Mouse (Mus musculus) v-Abl transformed pro-B cells (cell line): Measurements from ENCODE around the gene Eci2.
"Not testable (repeated sequence)": the region's sequence is repeated elsewhere in the genome, so short reads cannot be mapped to it uniquely, and the experiment has no call there.

Source experiments
- in situ Hi-C, 2 experiments: fragments of 400-800 bp; cut with MboI; formaldehyde crosslinking; loops; one replicate each; pipeline ENCODE4 v1.15.1; 2025; ENCODE audit not compliant: unreplicated experiment in 2 of 2

Eci2 gene

GRCm38 (mm10) chr13:35026879-35027278 lies at the start of gene Eci2:
TSS of gene Eci2 (minus strand) at chr13:35027096.
- in situ Hi-C loops, result no loop called here

DNA sequence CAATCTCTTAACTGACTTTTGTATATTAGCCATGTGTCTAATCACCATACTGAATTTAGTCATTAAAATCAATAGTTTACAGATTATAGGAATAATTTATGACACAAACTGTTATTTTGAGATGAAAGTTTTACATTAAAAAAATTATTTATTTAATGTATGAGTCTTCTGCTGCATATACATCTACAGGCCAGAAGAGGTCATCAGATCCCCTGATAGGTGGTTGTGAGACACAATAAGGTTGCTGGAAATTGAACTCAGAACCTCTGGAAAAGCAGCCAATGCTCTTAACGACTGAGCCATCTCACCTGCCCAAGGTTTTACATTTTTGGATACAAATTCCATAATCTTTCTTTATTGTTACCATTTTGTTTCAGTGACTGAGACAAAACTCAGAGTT lies 48.0 kb upstream of the Eci2 start:
- in situ Hi-C loops, result loop anchor here (5.0 to 25.0 kb wide), 2 partner anchors 872 to 887 kb away; partner anchors contain the start of gene Ppp1r3g (in 1 of the 2)

- in situ Hi-C loops, result no loop called here
Observed at GRCm38 (mm10) chr13:35070485-35071472, 43.9 kb upstream of the Eci2 start.

DNA sequence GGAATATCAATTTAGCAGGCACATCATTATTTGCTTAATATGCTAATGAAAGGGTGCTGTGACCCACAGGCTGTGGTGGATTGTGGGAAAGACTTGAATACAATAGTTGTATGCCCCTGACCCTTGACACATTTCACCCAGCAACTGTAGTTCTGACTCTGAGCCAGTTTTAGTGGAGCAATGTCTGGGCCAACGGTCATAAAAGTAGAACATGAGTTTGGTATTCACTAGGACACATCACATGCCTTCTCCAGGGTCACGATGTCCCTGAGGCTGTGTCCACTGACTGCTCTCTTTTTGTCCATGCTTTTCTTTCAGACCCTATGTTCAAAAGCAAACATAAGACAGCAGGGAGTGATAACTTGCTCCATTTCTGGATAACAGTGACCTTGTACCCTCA lies 40.2 kb upstream of the Eci2 start:
- in situ Hi-C loops, result no loop called here

DNA sequence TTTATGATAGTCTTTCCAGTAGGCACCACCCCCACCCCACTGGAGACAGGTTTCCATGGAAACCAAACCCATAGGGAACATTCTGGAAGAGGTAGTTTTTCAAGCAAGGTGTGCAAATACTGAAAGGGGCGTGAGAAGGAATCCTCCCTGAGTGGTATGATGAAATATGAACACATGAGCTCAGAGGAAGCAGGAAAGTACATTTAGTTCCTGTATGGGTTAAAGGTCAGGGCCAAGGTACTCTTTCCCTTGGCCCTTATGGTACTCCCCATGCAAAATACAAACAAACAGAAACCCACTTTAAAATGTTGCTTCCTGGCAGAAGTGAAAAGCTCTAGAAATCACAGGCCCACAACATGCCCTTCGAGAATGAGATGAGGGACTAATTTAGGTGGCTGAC lies 39.1 kb upstream of the Eci2 start:
- in situ Hi-C loops, result no loop called here

GRCm38 (mm10) chr13:35064381-35064780 lies 37.5 kb upstream of the Eci2 start:
- in situ Hi-C loops, result no loop called here

GRCm38 (mm10) chr13:35058145-35058544 lies 31.2 kb upstream of the Eci2 start:
- in situ Hi-C loops, result no loop called here

- in situ Hi-C loops, result no loop called here
Observed at GRCm38 (mm10) chr13:35036486-35036885, 9.6 kb upstream of the Eci2 start.

- in situ Hi-C loops, result no loop called here
Observed at GRCm38 (mm10) chr13:35035731-35036130, 8.8 kb upstream of the Eci2 start.

DNA sequence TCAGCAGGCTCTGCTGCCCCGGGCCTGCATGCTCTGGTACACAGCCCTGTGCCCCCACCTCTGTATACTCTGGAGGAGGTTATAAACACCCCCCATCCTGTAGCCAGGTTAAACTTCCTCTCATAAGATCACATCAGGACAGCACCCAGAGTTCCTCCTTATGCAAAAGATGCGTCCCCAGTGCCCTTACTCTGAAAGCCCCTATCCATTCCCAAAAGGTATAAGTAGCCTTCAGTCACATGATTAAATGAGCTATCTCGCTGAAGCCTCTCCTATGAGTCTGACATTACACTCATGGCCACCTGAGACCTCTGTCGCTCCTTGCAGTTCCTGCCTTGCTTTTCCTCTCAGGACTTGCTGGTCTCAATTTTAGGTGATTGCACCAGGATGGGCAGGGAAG lies 6.7 kb upstream of the Eci2 start:
- in situ Hi-C loops, result no loop called here

DNA sequence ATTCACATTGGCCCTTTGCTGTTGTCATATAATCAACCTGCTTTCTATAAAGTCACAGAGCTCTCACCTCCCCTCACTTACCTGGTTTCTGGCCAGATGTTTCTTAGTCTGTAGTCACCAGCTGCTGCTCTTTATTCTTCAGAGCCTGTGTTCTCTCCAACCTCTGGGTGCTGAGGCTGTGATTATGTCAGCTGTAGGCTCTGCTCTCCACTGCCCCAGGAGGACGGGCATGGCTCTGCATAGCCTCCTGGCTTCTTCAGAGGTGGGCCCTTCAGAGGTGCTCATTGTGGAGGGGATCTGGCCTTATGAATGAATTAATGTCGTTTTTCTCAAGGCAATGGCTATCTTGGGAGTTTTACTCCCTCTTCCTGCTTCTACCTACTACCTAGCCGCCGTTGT lies 4.8 kb upstream of the Eci2 start:
- in situ Hi-C loops, result no loop called here

- in situ Hi-C loops, result no loop called here
Observed at GRCm38 (mm10) chr13:35030979-35031683, 4.2 kb upstream of the Eci2 start.

DNA sequence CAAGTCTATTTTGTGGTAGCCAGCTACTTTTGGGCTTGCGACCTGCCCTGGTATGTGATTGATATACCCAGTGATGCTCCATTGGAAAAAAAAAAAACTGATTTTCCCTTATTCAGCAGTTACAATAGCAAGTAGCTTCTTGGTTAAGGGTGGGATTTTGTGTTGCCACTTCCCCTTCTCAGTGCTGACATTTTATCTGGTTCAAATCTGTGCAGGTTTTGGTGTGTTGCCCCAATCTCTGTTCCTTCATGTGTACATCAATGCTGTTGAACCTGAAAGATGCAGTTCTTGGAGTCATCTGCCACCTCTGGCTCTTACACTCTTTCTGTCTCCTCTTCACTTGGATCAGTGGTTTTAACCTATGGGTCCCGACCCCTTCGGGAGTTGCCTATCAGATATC lies 1.5 kb upstream of the Eci2 start:
- in situ Hi-C loops, result no loop called here

GRCm38 (mm10) chr13:35023401-35023800 lies 3.5 kb downstream of the Eci2 start:
- in situ Hi-C loops, result not testable (repeated sequence)

DNA sequence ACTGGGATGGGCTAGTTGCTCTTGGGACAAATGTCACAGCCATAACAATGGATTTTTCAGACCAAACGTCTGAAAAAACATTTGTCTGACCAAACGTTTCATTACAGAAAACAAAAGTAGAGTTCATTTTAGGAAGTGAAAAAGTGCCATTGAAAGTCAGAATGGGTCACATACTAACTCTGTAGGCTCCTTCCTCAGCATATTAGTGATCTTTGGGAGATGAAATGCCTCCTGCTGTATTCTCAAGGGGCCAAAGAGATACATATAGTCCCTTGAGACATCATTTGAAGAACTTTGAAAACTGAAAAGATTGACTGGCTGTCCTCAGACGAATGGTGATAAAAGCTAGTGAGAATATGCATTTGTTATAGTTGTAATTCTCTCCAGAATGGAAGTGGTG lies 6.5 kb downstream of the Eci2 start:
- in situ Hi-C loops, result no loop called here

GRCm38 (mm10) chr13:35018866-35019536 lies 7.9 kb downstream of the Eci2 start:
- in situ Hi-C loops, result no loop called here

DNA sequence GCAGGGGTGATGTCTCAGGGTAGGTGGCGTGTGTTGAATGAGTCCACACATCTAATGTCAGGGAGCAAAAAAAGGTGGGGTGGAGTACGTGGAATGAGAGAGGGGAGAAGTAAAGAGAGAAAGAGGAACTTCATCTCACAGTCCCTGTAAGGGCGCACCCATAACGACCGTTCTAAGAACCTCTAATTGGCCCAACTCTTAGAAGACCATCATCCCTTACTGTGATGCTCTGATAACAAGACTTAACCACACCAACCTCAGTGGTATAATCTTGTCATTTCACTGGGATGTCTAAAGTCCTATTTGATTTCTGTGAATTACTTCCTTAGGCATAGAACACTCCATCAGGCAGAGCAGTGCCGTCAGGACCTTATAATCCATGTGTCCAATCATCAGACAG lies 9.5 kb downstream of the Eci2 start:
- in situ Hi-C loops, result no loop called here

DNA sequence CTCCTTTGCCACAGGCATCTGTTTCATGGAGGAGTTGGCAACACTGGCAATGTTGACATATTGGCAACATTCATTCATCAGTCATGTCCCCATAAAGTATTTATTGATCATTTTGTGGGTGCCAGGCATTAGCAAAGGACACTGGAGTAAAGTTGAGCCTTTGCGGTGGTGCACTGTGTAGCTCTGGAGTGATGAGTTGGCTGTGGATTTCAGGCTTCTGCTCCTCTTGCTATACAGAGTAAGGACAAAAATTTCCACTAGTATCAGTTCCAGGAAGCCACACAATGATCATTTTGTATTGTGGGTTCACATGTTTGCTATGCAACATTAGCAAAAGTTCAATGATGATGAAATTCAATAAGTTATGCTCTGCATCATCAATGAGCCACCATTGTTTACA lies 10.8 kb downstream of the Eci2 start:
- in situ Hi-C loops, result no loop called here

DNA sequence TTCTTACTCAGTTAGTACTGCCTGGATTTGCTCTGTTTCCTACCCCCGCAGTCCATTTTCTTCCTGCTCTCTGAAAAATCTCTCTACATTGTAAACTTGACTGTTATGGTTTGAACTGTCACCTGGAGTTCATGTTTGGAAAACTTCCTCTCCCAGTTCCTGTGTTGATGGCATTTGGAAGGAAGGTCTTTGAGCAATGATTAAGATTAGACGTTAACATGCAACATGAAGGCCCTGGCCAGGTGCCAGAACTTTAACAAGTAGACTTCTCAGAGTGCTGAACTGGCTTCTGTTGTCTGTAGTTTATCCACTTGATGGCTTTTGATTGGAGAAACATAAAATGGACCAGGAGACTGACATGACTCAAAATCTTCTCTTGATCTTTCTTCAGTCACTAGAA lies 31.0 kb downstream of the Eci2 start:
- in situ Hi-C loops, result loop anchor here in 1 of 2 experiments (25.0 kb wide), 2 partner anchors 359 to 809 kb away; no protein-coding TSS in a partner anchor

DNA sequence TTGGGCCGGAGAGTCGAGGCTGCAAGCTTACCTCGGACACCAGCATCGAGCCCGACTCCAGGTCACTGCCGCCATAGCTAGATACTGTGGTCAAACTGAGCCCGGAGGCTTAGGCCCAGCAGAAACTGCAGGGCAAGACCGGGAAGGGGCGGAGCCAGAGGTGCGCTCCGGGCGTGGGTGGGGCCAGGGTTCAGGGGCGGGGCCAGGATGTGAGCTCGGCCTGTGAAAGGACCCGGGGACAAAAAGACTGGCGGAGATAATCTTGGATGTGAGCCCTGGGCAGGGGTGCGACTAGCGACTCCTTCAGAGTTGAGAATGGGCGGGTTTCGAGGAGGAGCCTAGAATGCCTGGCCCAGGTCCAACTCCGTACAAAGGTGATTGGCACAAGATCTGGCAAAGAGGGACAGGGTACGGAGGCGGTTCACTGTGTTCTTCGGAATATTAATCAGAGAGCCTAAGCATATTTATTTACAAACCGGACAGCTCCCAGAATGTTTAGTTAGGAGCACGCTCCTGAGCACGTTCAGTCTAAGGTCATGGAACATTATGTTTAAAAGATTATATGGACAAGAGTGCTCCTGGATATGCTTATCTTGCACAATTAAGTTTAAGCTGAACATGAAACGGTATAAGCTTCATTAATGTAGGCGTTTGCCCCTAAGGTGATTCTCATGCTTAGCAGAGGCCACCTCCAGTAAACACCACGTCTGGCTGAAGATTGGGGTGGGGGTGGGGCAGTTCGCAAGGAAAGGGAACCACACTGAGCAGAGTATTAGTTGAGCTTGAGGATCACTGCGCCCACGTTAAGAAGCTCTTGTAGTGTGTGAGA lies 32.7 kb downstream of the Eci2 start:
- in situ Hi-C loops, result loop anchor here in 1 of 2 experiments (25.0 kb wide), 2 partner anchors 357 to 807 kb away; no protein-coding TSS in a partner anchor
